Mouse (Mus musculus) olfactory bulb, adult 2 months (tissue): ENCODE measurements around the gene Lpcat4.

Experiments used
- CTCF ChIP-seq: fragments of 200-500 bp; IDR thresholded peaks from 2 replicates; pipeline ENCODE4 v1.5.1; 2012; ENCODE audit warnings: low read depth, mild to moderate bottlenecking, low read length, moderate library complexity; ENCODE audit not compliant: insufficient read depth
- POLR2A ChIP-seq: fragments of 200-500 bp; IDR thresholded peaks from 2 replicates; pipeline ENCODE4 v1.6.1; 2012; ENCODE audit warnings: mild to moderate bottlenecking, low read depth, low read length, moderate library complexity; ENCODE audit not compliant: insufficient read depth

DNA sequence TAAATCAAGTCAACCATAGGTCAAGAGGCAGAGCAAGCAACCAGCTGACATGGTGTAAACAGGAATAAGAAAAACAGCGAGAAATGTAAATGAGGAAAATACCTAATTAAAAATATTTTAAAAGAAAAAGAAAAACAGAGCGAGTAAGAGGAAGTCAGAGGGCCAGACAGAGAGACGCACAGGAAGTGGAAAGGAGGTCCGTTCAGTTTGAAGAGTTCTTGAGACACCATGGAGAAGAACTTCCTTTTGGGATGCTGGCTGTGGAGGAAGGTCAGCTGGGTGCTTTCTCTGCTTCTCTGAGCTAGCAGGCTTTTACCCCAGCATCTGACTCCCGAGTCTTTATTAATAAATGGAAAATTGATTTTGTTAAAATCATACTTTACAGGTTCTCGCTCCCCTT is 21.7 kb upstream of the Lpcat4 start:
- TF ChIP-seq CTCF (no peak), POLR2A (no peak)
